Mouse (Mus musculus) hindbrain, postnatal 0 days (tissue): Measurements from ENCODE around the gene Nbea. TPM values are rescaled to one million over a fixed set of nuclear protein-coding genes. Genes with fewer than 3 reads are reported as not detected.

Source experiments
- ATAC-seq: fragments of 200-750 bp; cut with Nextera tagmentation; 2 replicates; pipeline ENCODE4 v1.8.0; 2017; ENCODE audit warnings: mild to moderate bottlenecking, moderate TSS enrichment, moderate library complexity
- DNase-seq: peaks from one replicate; pipeline ENCODE4 v3.0.0-alpha.2; 2015; ENCODE audit warnings: low spot score
- H3K27ac ChIP-seq: fragments of 300-500 bp; sonication (generic); 2 replicates; pipeline ENCODE4 v1.5.1; 2014; ENCODE audit warnings: mild to moderate bottlenecking
- H3K27me3 ChIP-seq: fragments of 300-500 bp; sonication (generic); 2 replicates; pipeline ENCODE4 v1.6.1; 2014; ENCODE audit warnings: low read length, mixed read lengths; ENCODE audit not compliant: insufficient read depth
- H3K36me3 ChIP-seq: fragments of 300-500 bp; sonication (generic); 2 replicates; pipeline ENCODE4 v1.6.1; 2014; ENCODE audit warnings: low read length, mixed read lengths; ENCODE audit not compliant: insufficient read depth
- H3K4me1 ChIP-seq: fragments of 300-500 bp; sonication (generic); 2 replicates; pipeline ENCODE4 v1.6.1; 2014; ENCODE audit warnings: antibody characterized with exemption, low read length, mixed read lengths; ENCODE audit not compliant: insufficient read depth
- H3K4me2 ChIP-seq: fragments of 300-500 bp; sonication (generic); 2 replicates; pipeline ENCODE4 v1.6.1; 2014; ENCODE audit warnings: low read depth, mild to moderate bottlenecking, low read length, moderate library complexity, mixed read lengths
- H3K4me3 ChIP-seq: fragments of 300-500 bp; sonication (generic); 2 replicates; pipeline ENCODE4 v1.5.1; 2014; ENCODE audit warnings: low read length
- H3K9ac ChIP-seq: fragments of 300-500 bp; sonication (generic); replicated peaks from 2 replicates; pipeline ENCODE4 v1.6.1; 2014; ENCODE audit warnings: mild to moderate bottlenecking, low read length, moderate library complexity, mixed read lengths
- H3K9me3 ChIP-seq: fragments of 300-500 bp; sonication (generic); 2 replicates; pipeline ENCODE4 v1.6.1; 2016; ENCODE audit warnings: low read length, mixed read lengths
- CTCF ChIP-seq: IDR thresholded peaks from 2 replicates; pipeline ENCODE4 v1.5.1; 2016; ENCODE audit warnings: antibody characterized with exemption, control low read depth, low read depth
- WGBS: fragments of 180-500 bp; shearing (Covaris S2); extraction: QIAGEN DNeasy Blood & Tissue Kit; methylation state at CpG from one replicate; pipeline ENCODE4 v1.1.7; 2014; 5-methylcytosine and 5-hydroxymethylcytosine counted together
- polyA plus RNA-seq: library from polyadenylated mRNA; unstranded; fragments of >200 nt; fragmentation: Nextera tagmentation; extraction: Ambion mirVana; gene quantifications from 2 replicates; pipeline ENCODE4 v1.2.1, GENCODE M21; 2015
- total RNA-seq: library from RNA; depleted of rRNA; stranded (reverse); fragments of >200 nt; gene quantifications from 2 replicates; pipeline ENCODE4 v1.2.3, GENCODE M21; 2014

Nbea gene
- total and polyA plus RNA-seq, 2 experiments from 2014 or later = 53.4 to 190 TPM

DNA sequence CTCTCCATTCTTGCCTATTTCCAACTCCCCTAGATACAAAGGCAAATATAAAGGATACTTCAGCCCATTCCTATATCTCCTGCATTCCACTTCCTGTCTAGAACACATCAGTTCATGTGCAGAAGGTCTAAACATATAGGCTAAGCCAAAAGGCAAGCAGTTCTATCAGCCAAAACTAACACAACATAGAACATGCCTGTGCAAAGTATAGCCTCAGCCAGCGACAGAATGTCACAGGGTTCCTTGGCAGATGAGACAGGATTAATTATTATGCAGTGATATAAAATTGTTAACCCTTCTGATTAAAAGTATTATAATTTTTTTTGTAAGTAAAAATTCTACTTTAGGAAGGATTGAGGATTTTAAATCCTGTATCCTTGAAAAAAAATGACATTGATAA lies 140.4 kb downstream of the Nbea start:
- H3K27ac ChIP-seq = no peak overlapping the region
- no peak overlapping the region for H3K4me2 ChIP-seq
- 60% methylated on average over 1 of the region's 1 CpGs for WGBS
- ATAC-seq (no peak), DNase-seq (no peak)
- no peaks in the 10 kb centered on the region for H3K9me3 ChIP-seq
- TF ChIP-seq CTCF = no peak
- H3K4me3 ChIP-seq = no peak overlapping the region
- no peaks in the 10 kb centered on the region for H3K36me3 ChIP-seq
- no peaks in the 10 kb centered on the region for H3K4me1 ChIP-seq
- no peak overlapping the region for H3K9ac ChIP-seq
- no peaks in the 10 kb centered on the region for H3K27me3 ChIP-seq

DNA sequence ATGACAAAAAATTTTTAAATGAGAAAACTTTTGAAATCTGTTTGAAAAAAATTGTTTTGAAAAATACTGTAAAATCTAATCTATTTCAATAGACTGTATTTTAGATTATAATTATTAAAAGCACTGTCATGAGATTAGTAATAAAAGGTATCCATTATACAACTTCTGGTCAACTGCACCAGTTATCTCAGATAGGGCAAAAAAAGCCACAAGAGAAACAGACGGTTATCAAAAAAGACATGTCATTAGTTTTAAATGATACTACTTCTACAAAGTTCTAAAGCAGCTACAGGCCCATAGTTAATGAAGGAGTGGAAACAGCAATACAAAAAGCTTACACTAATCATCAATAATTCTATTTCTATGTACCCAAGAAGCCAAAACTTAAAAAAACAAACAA lies 144.0 kb downstream of the Nbea start:
- H3K9me3 ChIP-seq = no peaks in the 10 kb centered on the region
- H3K27ac ChIP-seq = no peak overlapping the region
- DNase-seq = no peak
- no peaks in the 10 kb centered on the region for H3K36me3 ChIP-seq
- whole genome bisulfite sequencing = 88% methylated on average over 1 of the region's 1 CpGs
- no peak for TF ChIP-seq CTCF
- H3K4me1 ChIP-seq = no peaks in the 10 kb centered on the region
- no peak overlapping the region for H3K4me2 ChIP-seq
- H3K27me3 ChIP-seq = no peaks in the 10 kb centered on the region
- no peak for ATAC-seq
- H3K9ac ChIP-seq = no peak overlapping the region
- no peak overlapping the region for H3K4me3 ChIP-seq

DNA sequence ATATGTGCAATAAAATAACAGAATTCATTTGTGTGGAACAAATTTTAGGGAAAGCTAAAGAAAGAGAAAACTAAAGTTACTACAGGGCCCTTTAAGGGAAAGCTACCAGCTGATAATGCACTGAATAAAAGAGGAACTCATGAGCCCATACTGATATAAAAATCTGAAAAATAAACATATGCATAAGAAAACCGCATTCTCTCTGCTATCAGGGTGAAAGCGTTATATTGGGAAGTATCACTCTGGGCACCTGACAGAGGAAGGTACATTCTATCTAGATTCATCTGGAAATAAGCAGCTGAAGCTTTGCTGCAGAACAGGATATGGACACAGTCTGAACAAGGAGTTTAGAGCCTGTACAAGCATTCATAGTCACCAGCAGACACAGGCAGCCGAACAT lies 148.9 kb downstream of the Nbea start:
- no peak overlapping the region for H3K4me3 ChIP-seq
- H3K4me1 ChIP-seq = no peaks in the 10 kb centered on the region
- ATAC-seq = no peak
- no peak for DNase-seq
- H3K27ac ChIP-seq = no peak overlapping the region
- no peak overlapping the region for H3K4me2 ChIP-seq
- H3K9me3 ChIP-seq = no peaks in the 10 kb centered on the region
- H3K27me3 ChIP-seq = no peaks in the 10 kb centered on the region
- no peaks in the 10 kb centered on the region for H3K36me3 ChIP-seq
- H3K9ac ChIP-seq = no peak overlapping the region
- no peak for TF ChIP-seq CTCF
- WGBS = 89% methylated on average over 3 of the region's 3 CpGs

DNA sequence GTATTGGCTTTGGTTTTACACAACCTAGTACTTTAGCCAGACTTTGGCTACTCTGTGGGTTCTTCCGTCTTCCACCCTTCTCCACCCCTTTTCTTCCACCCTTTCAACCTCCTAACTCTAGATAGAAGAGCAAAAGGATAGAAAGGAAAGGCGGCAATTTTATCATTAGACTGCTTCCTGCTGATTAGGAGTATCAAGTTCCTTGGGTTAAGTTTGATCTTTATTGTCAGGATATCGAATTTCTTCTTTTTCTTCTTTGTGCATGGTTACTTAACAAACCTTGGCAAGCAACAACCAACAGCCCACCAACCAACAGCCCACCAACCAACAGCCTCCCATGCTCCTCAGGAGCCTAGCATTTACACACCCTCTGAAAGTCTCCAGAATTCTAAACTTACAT lies 165.0 kb downstream of the Nbea start:
- no peaks in the 10 kb centered on the region for H3K4me1 ChIP-seq
- 95% methylated on average over 3 of the region's 3 CpGs for WGBS
- H3K36me3 ChIP-seq = peaks cover 10% of the 10 kb centered on the region
- H3K9ac ChIP-seq = no peak overlapping the region
- no peak overlapping the region for H3K4me2 ChIP-seq
- DNase-seq (no peak), ATAC-seq (no peak)
- no peaks in the 10 kb centered on the region for H3K27me3 ChIP-seq
- H3K27ac ChIP-seq = no peak overlapping the region
- no peak overlapping the region for H3K4me3 ChIP-seq
- TF ChIP-seq CTCF = no peak
- H3K9me3 ChIP-seq = no peaks in the 10 kb centered on the region

DNA sequence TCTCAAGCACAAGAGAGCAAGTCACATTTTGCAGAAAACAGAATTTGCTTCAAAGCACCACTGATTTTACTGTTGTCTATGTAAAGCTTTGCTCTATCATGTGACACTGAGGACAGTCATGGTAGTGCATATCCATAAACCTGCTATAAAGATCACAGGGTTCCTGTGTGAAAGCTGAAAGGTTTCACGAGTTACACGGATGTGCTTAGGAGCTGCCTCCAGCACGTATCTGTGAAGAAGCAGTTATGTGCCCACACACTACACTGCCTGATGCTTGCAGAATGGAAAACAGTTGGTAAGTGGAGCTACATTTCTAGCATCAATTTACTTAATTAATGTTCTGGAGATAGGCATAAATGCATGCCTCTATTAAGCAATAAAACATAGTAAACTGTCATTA lies 172.4 kb downstream of the Nbea start:
- no peaks in the 10 kb centered on the region for H3K27me3 ChIP-seq
- no peaks in the 10 kb centered on the region for H3K9me3 ChIP-seq
- no peak for TF ChIP-seq CTCF
- DNase-seq = no peak
- H3K36me3 ChIP-seq = no peaks in the 10 kb centered on the region; the same call in 1 of the 2 replicates
- H3K4me1 ChIP-seq = no peaks in the 10 kb centered on the region
- 76% methylated on average over 3 of the region's 3 CpGs for WGBS
- H3K27ac ChIP-seq = no peak overlapping the region
- no peak overlapping the region for H3K4me2 ChIP-seq
- ATAC-seq = no peak
- no peak overlapping the region for H3K4me3 ChIP-seq
- no peak overlapping the region for H3K9ac ChIP-seq

DNA sequence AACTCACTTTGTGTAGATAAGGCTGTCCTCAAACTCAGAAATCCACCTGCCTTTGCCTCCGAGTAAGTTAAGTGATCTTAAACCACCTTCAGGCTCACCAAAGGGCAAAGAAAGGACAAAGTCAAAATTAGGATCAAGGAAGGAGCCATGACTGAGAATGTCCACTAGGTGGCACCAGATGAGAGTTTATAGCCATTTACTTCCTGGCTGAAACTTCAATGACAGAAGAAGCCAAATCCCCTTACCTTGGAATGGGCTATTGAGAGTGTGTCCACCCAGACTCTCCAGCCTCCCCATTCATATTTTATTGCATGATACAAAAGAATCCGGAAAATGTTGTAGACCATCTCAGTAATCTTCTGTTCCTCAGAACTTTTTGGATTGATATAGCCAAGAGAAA lies 175.5 kb downstream of the Nbea start:
- 0 out of 2 replicates have a peak, but pooled peaks have one; percentile 43 for ATAC-seq
- no peaks in the 10 kb centered on the region; the same call in 1 of the 2 replicates for H3K36me3 ChIP-seq
- no peaks in the 10 kb centered on the region for H3K9me3 ChIP-seq
- H3K27ac ChIP-seq = no peak overlapping the region
- TF ChIP-seq CTCF = peak; percentile 90
- H3K4me2 ChIP-seq = no peak overlapping the region
- H3K4me3 ChIP-seq = no peak overlapping the region
- peak; percentile 82 for DNase-seq
- H3K4me1 ChIP-seq = no peaks in the 10 kb centered on the region
- H3K9ac ChIP-seq = no peak overlapping the region
- 17% methylated on average over 2 of the region's 2 CpGs for WGBS
- H3K27me3 ChIP-seq = no peaks in the 10 kb centered on the region

DNA sequence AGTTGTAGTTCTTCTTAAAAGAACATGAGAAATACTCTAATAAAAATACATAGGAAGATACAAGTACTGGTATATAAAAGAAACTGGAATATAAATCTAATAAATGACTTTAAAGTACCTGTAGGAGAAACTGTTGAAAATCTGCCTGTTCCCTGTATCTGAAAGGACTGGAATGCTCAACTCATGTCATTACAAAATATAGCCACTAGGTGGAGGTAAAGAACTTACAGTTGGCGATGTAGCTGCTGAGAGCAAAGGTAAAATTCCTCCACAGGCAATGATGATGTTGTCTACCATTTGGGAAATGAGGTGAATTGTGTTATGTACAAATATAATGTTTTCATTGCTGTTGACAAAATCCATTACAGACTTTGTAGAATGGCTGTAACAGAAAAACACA lies 183.2 kb downstream of the Nbea start:
- Histone ChIP-seq H3K4me3 (no peak overlapping the region), H3K9ac (no peak overlapping the region), H3K27ac (no peak overlapping the region), H3K4me1 (no peaks in the 10 kb centered on the region), H3K9me3 (no peaks in the 10 kb centered on the region), H3K4me2 (no peak overlapping the region), H3K27me3 (no peaks in the 10 kb centered on the region), H3K36me3 (no peaks in the 10 kb centered on the region; the same call in 1 of the 2 replicates)
- peak; percentile 66 for ATAC-seq
- whole genome bisulfite sequencing = 0% methylated on average over 1 of the region's 1 CpGs
- peak; percentile 88 for TF ChIP-seq CTCF
- DNase-seq = peak; percentile 88
